Mouse (Mus musculus) E14TG2a.4 (cell line): Measurements from ENCODE around the gene Ice2.

ENCODE experiments used
- H3K27me3 ChIP-seq: 2 replicates; pipeline ENCODE4 v1.6.1; 2014; ENCODE audit warnings: low read length, control low read depth; ENCODE audit not compliant: insufficient read depth
- H3K36me3 ChIP-seq: 2 replicates; pipeline ENCODE4 v1.6.1; 2014; ENCODE audit warnings: low read length, control low read depth; ENCODE audit not compliant: insufficient read depth
- H3K4me1 ChIP-seq: replicated peaks from 2 replicates; pipeline ENCODE4 v1.6.1; 2014; ENCODE audit warnings: low read depth, low read length, control low read depth
- H3K4me3 ChIP-seq: replicated peaks from 2 replicates; pipeline ENCODE4 v1.5.1; 2014; ENCODE audit warnings: mild to moderate bottlenecking, low read length
- H3K9me3 ChIP-seq: 2 replicates; pipeline ENCODE4 v1.6.1; 2014; ENCODE audit warnings: low read length, control low read depth
- CTCF ChIP-seq: conservative IDR thresholded peaks from 2 replicates; pipeline ENCODE4 v1.5.1; 2014; ENCODE audit warnings: low read length
- NANOG ChIP-seq: IDR thresholded peaks from 2 replicates; pipeline ENCODE4 v1.6.1; 2014; ENCODE audit warnings: borderline replicate concordance, low read length, mixed read lengths
- POU5F1 ChIP-seq: IDR thresholded peaks from 2 replicates; pipeline ENCODE4 v1.6.1; 2014; ENCODE audit warnings: low read length, borderline replicate concordance

Ice2 gene

DNA sequence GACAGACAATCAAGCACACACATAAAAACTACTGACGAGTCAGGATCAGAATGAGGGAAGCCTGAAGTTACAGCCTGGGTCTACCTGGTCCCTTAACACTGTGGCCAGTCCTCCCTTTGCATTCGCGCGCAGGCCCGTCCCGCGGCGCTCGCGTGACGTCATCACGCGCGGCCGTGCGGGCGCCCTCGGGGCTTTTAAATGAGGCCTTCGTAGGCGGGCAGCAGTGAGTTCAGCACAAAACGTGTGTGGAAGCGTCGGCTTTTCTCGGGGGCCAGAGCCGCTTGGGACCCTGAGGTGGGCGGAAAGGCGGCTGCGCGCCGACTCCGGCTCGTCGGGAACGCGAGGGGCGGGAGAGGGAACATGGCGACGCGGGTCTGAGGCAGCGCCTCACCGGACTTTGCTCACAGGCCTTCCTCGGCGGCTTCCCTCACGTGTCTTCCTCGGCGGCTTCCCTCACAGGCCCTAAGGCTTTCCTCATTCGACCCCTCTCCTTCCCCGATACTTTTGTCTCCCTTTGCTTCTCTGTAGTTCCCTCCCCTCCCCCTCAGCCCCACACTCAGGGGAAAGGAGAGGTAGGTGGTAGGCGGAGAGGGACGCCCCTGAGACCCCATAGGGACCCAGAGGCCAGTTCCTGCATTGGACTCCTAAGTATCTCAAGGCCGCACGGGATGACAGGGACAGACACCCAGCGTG, at the start of gene Ice2:
Ice2 (plus strand) TSS at position 147 of the 693 bp plus-strand sequence.
- TF ChIP-seq POU5F1 (no peak), CTCF (no peak), NANOG (no peak)
- H3K27me3 ChIP-seq = no peaks in the 10 kb centered on the region

DNA sequence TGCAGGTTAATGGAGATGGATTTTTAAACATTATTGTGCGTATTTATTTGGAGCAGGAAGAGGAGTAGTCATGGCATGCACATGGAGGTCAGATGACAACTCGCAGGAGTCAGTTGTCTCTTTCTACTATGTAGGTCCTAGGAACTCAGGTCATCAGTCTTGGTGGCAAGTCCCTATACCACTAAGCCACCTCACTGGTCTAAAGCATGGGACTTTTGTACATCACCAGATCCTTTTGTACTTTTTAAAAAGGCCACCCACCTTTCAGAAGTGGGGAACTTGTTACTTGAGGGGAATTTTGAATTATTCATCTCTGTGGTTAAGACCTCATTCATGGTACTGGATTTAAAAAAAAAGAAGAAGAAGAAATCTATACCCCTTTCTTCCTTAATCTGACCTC, 48.2 kb upstream of the Ice2 start:
- H3K4me1 ChIP-seq = no peaks in the 10 kb centered on the region
- no peak overlapping the region for H3K4me3 ChIP-seq
- TF ChIP-seq CTCF = no peak
- H3K9me3 ChIP-seq = no peaks in the 10 kb centered on the region
- no peaks in the 10 kb centered on the region for H3K27me3 ChIP-seq
- H3K36me3 ChIP-seq = no peaks in the 10 kb centered on the region

More for the DNA sequence above, at the start of gene Ice2:
- Histone ChIP-seq H3K36me3 (no peaks in the 10 kb centered on the region; the same call in 1 of the 2 replicates), H3K4me3 (peak within 1 kb of the TSS; percentile 86), H3K9me3 (no peaks in the 10 kb centered on the region), H3K4me1 (peaks cover 9% of the 10 kb centered on the region)

DNA sequence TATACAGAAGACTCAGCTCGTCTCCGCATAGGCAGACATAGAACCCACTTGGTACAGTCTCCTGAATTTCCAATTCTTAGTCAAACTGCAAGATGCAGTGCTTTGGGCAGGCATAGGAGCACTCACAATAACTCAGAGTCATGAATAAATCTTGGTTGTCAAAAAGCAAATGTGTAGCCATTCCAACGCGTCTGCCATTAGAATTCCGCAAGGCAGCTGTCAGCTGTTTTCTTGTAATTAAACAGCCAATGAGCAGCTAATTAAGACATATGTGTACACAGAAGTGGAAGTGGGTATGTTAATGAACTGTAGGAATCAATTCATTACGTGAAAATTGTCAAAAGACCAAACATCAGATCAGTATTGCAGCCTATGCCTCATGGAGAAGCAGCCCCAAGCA, 43.5 kb upstream of the Ice2 start:
- no peaks in the 10 kb centered on the region for H3K9me3 ChIP-seq
- no peak overlapping the region for H3K4me3 ChIP-seq
- no peaks in the 10 kb centered on the region for H3K27me3 ChIP-seq
- H3K4me1 ChIP-seq = 0 out of 2 replicates have a peak, but pooled peaks cover 4% of the 10 kb centered on the region
- TF ChIP-seq CTCF (no peak), POU5F1 (no peak), NANOG (no peak)
- no peaks in the 10 kb centered on the region for H3K36me3 ChIP-seq

DNA sequence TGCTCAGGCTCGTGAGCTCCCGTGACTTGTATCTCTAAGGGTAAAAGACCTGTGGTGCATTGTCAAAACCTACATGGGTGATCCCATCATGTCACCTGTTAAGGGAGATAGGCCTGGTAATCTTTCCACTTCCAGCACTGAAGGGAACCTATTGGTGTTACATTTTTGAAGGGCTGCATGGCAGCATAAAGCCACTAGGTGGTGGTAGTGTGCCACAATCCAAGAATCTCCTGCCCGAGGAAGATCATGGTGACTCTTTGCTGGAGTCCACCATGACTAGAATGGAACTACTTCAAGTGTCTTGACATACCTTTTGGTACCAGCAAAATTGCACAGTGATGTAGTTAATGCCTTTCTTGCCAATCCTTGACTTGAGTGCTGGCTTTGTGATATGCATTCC, 39.9 kb upstream of the Ice2 start:
- Histone ChIP-seq H3K4me3 (no peak overlapping the region), H3K9me3 (no peaks in the 10 kb centered on the region), H3K36me3 (no peaks in the 10 kb centered on the region), H3K27me3 (no peaks in the 10 kb centered on the region), H3K4me1 (0 out of 2 replicates have a peak, but pooled peaks cover 4% of the 10 kb centered on the region)
- no peak for TF ChIP-seq NANOG
- peak; percentile 87 for TF ChIP-seq CTCF
- TF ChIP-seq POU5F1 = no peak

DNA sequence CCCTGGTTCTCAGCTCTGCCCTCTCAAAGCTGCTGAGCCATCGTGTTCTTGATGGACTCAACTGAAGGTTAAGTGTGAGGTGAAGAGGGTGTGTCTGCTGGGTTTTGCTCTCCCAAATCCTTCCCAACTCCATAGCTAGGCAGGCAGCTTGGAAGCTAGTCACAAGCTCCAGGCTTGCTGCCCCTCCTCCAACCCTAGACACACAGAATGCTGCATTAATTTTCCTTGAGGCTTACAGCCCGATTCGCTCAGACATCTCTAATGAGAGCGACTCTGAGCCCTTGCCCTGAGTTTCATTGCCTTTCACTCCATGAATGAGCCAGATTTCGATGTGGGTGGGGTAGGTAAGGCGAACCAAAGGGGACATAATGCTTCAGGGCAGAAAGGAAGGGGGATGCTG, 38.9 kb upstream of the Ice2 start:
- Histone ChIP-seq H3K4me3 (no peak overlapping the region), H3K4me1 (peaks cover 6% of the 10 kb centered on the region), H3K9me3 (no peaks in the 10 kb centered on the region), H3K36me3 (no peaks in the 10 kb centered on the region), H3K27me3 (no peaks in the 10 kb centered on the region)
- no peak for TF ChIP-seq NANOG
- no peak for TF ChIP-seq POU5F1
- no peak for TF ChIP-seq CTCF

DNA sequence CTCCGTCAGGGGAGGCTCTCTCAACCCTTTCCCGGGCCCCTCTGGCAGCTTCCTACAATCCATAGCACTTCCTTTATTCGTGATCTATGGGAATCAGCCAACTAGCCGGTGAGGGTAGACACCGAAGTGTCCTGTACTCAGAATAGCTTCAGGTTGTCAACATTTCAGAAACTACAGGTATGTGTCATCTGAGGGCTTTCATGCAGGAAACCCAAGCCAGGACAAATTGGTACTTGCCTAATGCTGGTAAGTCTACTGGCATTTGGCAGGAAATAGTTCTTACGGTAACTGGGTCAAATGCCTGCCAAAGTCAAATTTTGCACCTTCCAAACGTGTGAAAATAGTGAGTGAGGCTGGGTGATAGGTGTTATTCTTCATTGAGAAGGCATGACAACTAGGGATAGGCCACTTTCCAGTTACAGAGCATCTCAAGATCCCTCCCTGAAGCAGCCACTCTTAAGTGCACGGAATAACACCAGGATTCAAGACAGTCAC, 35.7 kb upstream of the Ice2 start:
- Histone ChIP-seq H3K9me3 (no peaks in the 10 kb centered on the region), H3K36me3 (0 out of 2 replicates have a peak, but pooled peaks cover 4% of the 10 kb centered on the region), H3K4me1 (peaks cover 11% of the 10 kb centered on the region), H3K4me3 (no peak overlapping the region), H3K27me3 (no peaks in the 10 kb centered on the region)
- no peak for TF ChIP-seq NANOG
- TF ChIP-seq POU5F1 = no peak
- TF ChIP-seq CTCF = no peak

DNA sequence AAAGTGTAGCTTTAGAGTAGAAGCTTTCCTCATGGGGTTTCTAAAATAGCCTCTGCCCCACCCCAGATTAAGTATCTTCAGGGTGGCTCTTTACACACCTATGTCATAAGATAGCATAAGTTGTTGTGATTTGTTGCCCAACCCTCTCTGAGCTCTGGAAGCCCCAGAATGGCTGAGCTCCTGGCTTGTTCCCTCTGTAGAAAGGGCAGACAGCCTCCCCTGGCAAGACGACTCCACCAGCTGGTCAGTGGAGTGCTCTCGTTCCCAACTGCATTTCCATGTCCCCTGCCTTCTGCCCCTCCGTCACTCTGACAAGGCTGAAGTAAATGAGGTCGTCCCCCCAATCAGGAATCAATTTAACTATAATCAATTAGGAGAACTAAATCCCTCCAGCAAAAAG, 34.9 kb upstream of the Ice2 start:
- no peaks in the 10 kb centered on the region for H3K9me3 ChIP-seq
- H3K36me3 ChIP-seq = 0 out of 2 replicates have a peak, but pooled peaks cover 4% of the 10 kb centered on the region
- H3K4me1 ChIP-seq = peaks cover 11% of the 10 kb centered on the region
- H3K27me3 ChIP-seq = no peaks in the 10 kb centered on the region
- no peak overlapping the region for H3K4me3 ChIP-seq
- no peak for TF ChIP-seq CTCF
- TF ChIP-seq NANOG = no peak
- TF ChIP-seq POU5F1 = no peak

DNA sequence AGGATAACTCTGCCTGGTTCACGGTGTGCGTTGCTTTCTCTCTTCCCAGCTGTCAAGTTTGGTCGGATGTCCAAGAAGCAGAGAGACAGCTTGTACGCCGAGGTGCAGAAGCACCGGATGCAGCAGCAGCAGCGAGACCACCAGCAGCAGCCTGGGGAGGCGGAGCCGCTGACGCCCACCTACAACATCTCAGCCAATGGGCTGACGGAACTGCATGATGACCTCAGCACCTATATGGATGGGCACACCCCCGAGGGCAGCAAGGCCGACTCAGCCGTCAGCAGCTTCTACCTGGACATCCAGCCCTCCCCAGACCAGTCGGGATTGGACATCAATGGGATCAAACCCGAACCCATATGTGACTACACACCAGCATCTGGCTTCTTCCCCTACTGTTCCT, 33.6 kb upstream of the Ice2 start:
- Histone ChIP-seq H3K27me3 (no peaks in the 10 kb centered on the region), H3K4me3 (peak overlapping the region; percentile 32; the same call in 1 of the 2 replicates), H3K36me3 (0 out of 2 replicates have a peak, but pooled peaks cover 4% of the 10 kb centered on the region), H3K9me3 (no peaks in the 10 kb centered on the region), H3K4me1 (peaks cover 11% of the 10 kb centered on the region)
- no peak for TF ChIP-seq POU5F1
- no peak for TF ChIP-seq NANOG
- no peak for TF ChIP-seq CTCF
